Mouse (Mus musculus) bone marrow, adult 2 months (tissue): ENCODE data around the gene Fbxo9. TPM values are rescaled to one million over a fixed set of nuclear protein-coding genes. Genes with fewer than 3 reads are reported as not detected.

Experiments used
- H3K27ac ChIP-seq: fragments of 200-500 bp; 2 replicates; pipeline ENCODE4 v1.5.1; 2012; ENCODE audit warnings: low read depth, mild to moderate bottlenecking, control low read depth, inconsistent platforms, low read length; ENCODE audit not compliant: control insufficient read depth, poor library complexity, insufficient read depth
- H3K4me1 ChIP-seq: fragments of 200-500 bp; 2 replicates; pipeline ENCODE4 v1.6.1; 2011; ENCODE audit warnings: low read length; ENCODE audit not compliant: control insufficient read depth, insufficient read depth
- H3K4me3 ChIP-seq: fragments of 200-500 bp; replicated peaks from 2 replicates; pipeline ENCODE3; 2011; ENCODE audit warnings: mild to moderate bottlenecking, low read depth, low read length, control low read depth; ENCODE audit not compliant: control insufficient read depth
- CTCF ChIP-seq: fragments of 200-500 bp; IDR thresholded peaks from 2 replicates; pipeline ENCODE4 v1.5.1; 2011; ENCODE audit warnings: low read length, control low read depth; ENCODE audit not compliant: control insufficient read depth, insufficient read depth
- POLR2A ChIP-seq: fragments of 200-500 bp; IDR thresholded peaks from 2 replicates; pipeline ENCODE4 v1.6.1; 2011; ENCODE audit warnings: low read depth, mild to moderate bottlenecking, control low read depth, low read length, borderline replicate concordance; ENCODE audit not compliant: control insufficient read depth
- WGBS: fragments of 180-500 bp; shearing (Covaris S2); methylation state at CpG from one replicate; pipeline ENCODE4 v1.1.7; 2018; 5-methylcytosine and 5-hydroxymethylcytosine counted together
- polyA plus RNA-seq: library from polyadenylated mRNA; stranded (reverse); fragments of >200 nt; gene quantifications from 2 replicates; pipeline ENCODE4 v1.2.4, GENCODE M21; 2011; ENCODE audit warnings: low replicate concordance; ENCODE audit not compliant: missing spikeins, insufficient read depth, insufficient read length

Gene Fbxo9
- polyA plus RNA-seq, 1 experiment = 66.8 TPM

- TF ChIP-seq POLR2A = no peak
- TF ChIP-seq CTCF = no peak
- Histone ChIP-seq H3K4me1 (no peaks in the 10 kb centered on the region), H3K4me3 (peak overlapping the region; percentile 48), H3K27ac (no peak overlapping the region)
- 67% methylated on average over 20 of the region's 20 CpGs for WGBS
These were observed 62.1 kb downstream of the Fbxo9 start for GRCm38 (mm10) chr9:78046755-78047154.

GRCm38 (mm10) chr9:78045171-78045570, 63.7 kb downstream of the Fbxo9 start:
- 83% methylated on average over 6 of the region's 6 CpGs for WGBS
- TF ChIP-seq CTCF = no peak
- TF ChIP-seq POLR2A = no peak
- Histone ChIP-seq H3K4me3 (no peak overlapping the region), H3K4me1 (no peaks in the 10 kb centered on the region), H3K27ac (no peak overlapping the region)

- no peak for TF ChIP-seq POLR2A
- peak; percentile 99 for TF ChIP-seq CTCF
- 32% methylated on average over 18 of the region's 18 CpGs for WGBS
- no peaks in the 10 kb centered on the region for H3K4me1 ChIP-seq
- H3K4me3 ChIP-seq = no peak overlapping the region
- no peak overlapping the region for H3K27ac ChIP-seq
These were observed 69.9 kb downstream of the Fbxo9 start for GRCm38 (mm10) chr9:78038755-78039489.

GRCm38 (mm10) chr9:78035831-78036230, 73.0 kb downstream of the Fbxo9 start:
- Histone ChIP-seq H3K4me3 (no peak overlapping the region), H3K4me1 (no peaks in the 10 kb centered on the region), H3K27ac (no peak overlapping the region)
- TF ChIP-seq CTCF = no peak
- no peak for TF ChIP-seq POLR2A
- 80% methylated on average over 8 of the region's 8 CpGs for WGBS

GRCm38 (mm10) chr9:78035296-78035695, 73.6 kb downstream of the Fbxo9 start:
- no peak overlapping the region for H3K4me3 ChIP-seq
- TF ChIP-seq POLR2A (no peak), CTCF (no peak)
- 67% methylated on average over 5 of the region's 5 CpGs for WGBS
- H3K27ac ChIP-seq = no peak overlapping the region
- no peaks in the 10 kb centered on the region for H3K4me1 ChIP-seq

- WGBS = 83% methylated on average over 4 of the region's 4 CpGs
These were observed 75.9 kb downstream of the Fbxo9 start for GRCm38 (mm10) chr9:78032930-78033329.

More at GRCm38 (mm10) chr9:78032930-78033329, 75.9 kb downstream of the Fbxo9 start:
- TF ChIP-seq CTCF (no peak), POLR2A (no peak)
- Histone ChIP-seq H3K4me1 (no peaks in the 10 kb centered on the region), H3K4me3 (no peak overlapping the region), H3K27ac (no peak overlapping the region)

Other genes with a start within 250 kb of the Fbxo9 start
- 5.0 and 13.7 TPM in 2 replicates for gene Elovl5, start 191.7 kb downstream of the Fbxo9 start, polyA plus RNA-seq
- gene Gcm1, start 57.1 kb downstream of the Fbxo9 start, polyA plus RNA-seq = not detected in 2 replicates
- gene Ick, start 127 bp upstream of the Fbxo9 start, polyA plus RNA-seq = 4.4 and 6.5 TPM in 2 replicates
- gene Gsta4, start 73.7 kb upstream of the Fbxo9 start, polyA plus RNA-seq = 4.7 and 60.9 TPM in 2 replicates
- not detected in 2 replicates for gene Gsta1, start 121.6 kb upstream of the Fbxo9 start, polyA plus RNA-seq
- not detected in 2 replicates for gene Gm3776, start 148.1 kb upstream of the Fbxo9 start, polyA plus RNA-seq
- not detected in 2 replicates for gene Gm10639, start 180.9 kb upstream of the Fbxo9 start, polyA plus RNA-seq
- not detected in 2 replicates for gene Omt2a, start 205.7 kb upstream of the Fbxo9 start, polyA plus RNA-seq
- gene Omt2b, start 218.5 kb upstream of the Fbxo9 start, polyA plus RNA-seq = not detected in 2 replicates
- gene Gsta2, start 246.7 kb upstream of the Fbxo9 start, polyA plus RNA-seq = 4.3 TPM in 1 of 2 replicates, not detected in the other